In the genomic region with DNA sequence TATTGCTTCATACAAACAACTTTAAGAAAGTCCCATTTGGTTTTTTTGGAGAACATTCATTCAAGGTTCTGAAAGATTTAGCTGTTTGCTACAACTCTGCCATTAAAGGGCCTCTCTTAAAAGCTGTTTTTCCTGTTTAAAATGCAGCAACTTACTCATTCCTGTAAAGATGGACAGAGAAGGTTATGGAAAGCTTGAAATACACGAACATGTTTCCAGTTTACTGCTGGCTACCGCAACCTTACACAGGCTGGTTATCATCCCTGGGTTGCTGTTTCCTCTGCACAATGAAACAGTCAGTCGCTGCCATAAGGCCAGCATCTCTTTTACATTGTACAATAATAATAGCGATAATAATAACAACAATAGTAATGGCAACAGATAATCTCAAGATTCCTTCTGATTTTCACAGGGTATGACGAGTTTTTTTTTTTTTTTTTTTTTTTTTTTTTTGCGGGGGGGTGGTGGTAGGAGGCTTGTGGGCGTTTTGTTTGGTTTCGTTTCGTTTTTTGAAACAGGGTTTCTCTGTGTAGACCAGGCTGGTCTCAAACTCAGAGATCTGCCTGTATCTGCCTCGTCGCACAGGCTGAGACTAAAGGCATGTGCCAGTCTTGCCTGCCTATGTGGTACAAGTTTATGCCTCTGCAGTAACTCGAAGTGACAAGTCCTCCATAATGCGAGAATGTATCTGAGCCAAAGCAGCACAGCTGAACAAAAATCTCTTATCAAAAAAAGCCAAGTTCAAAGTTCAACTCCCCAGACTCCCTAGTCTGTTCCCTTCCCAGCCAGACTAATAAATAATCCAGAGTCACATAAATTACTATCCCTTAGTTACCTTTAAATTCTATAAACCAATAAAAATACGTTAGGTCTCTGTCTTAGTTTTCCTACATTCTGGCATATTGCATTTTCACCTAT, we compare ENCODE assay signal across 19 mouse cellular contexts.
"Had no signal": no experiment of that assay in that cellular context is flagged by ENCODE, and none has a peak within 500 bp of the region (broad histone marks: within the 10 kb centered on the region; RNA-seq: fewer than 3 reads in every experiment).

No protein-coding gene starts in this region.

- H3K27me3 ChIP-seq: limb, embryonic 13.5 days; midbrain, embryonic 12.5 days; midbrain, embryonic 15.5 days; neural tube, embryonic 12.5 days; neural tube, embryonic 15.5 days had no signal

- DNase-seq: kidney, adult 18-20 months; kidney, adult 9 months; kidney, postnatal 4 days; layer of hippocampus, adult 9-11 months; liver, postnatal 0 days; lung, embryonic 14.5 days; right cerebral cortex, postnatal 25 days; thymus, adult 18-20 months; thymus, postnatal 36 days had no signal

- ATAC-seq: liver, postnatal 0 days; lung, postnatal 0 days; midbrain, embryonic 15.5 days had no signal

- H3K9ac ChIP-seq: limb, embryonic 13.5 days; liver, embryonic 14.5 days; liver, postnatal 0 days; lung, embryonic 14.5 days; midbrain, embryonic 12.5 days; midbrain, embryonic 15.5 days; neural tube, embryonic 12.5 days; neural tube, embryonic 15.5 days had no signal

- H3K4me2 ChIP-seq: limb, embryonic 13.5 days; liver, embryonic 11.5 days; lung, embryonic 14.5 days; midbrain, embryonic 12.5 days; midbrain, embryonic 15.5 days; neural tube, embryonic 12.5 days; neural tube, embryonic 15.5 days had no signal

- H3K4me1 ChIP-seq: limb, embryonic 10.5 days; limb, embryonic 13.5 days; midbrain, embryonic 12.5 days; midbrain, embryonic 15.5 days; neural tube, embryonic 12.5 days; neural tube, embryonic 15.5 days had no signal

- H3K27ac ChIP-seq: limb, embryonic 10.5 days; limb, embryonic 13.5 days; liver, embryonic 14.5 days; macrophage; midbrain, embryonic 12.5 days; midbrain, embryonic 15.5 days; neural tube, embryonic 12.5 days; neural tube, embryonic 15.5 days had no signal

- H3K9me3 ChIP-seq: limb, embryonic 10.5 days; limb, embryonic 13.5 days; midbrain, embryonic 12.5 days; midbrain, embryonic 15.5 days; neural tube, embryonic 12.5 days; neural tube, embryonic 15.5 days had no signal

- H3K4me3 ChIP-seq: limb, embryonic 10.5 days; limb, embryonic 13.5 days; midbrain, embryonic 12.5 days; midbrain, embryonic 15.5 days; neural tube, embryonic 12.5 days; neural tube, embryonic 15.5 days had no signal
